Mouse (Mus musculus) hindbrain, embryonic 13.5 days (tissue): ENCODE measurements around the gene Taar4. TPM values are rescaled to one million over a fixed set of nuclear protein-coding genes. Genes with fewer than 3 reads are reported as not detected.

ENCODE experiments used
- polyA plus RNA-seq: library from polyadenylated mRNA; unstranded; fragments of >200 nt; fragmentation: Nextera tagmentation; extraction: Ambion mirVana; gene quantifications from 2 replicates; pipeline ENCODE4 v1.2.1, GENCODE M21; 2015

Gene Taar4
- polyA plus RNA-seq, 1 experiment from 2014 or later: not detected

Other genes with a start within 250 kb of the Taar4 start
- gene Rps12, start 173.2 kb upstream of the Taar4 start, polyA plus RNA-seq: 110 and 124 TPM in 2 replicates
- gene Slc18b1, start 163.5 kb upstream of the Taar4 start, polyA plus RNA-seq: 22.0 and 22.2 TPM in 2 replicates
- gene Vnn3, start 109.0 kb upstream of the Taar4 start, polyA plus RNA-seq: not detected in 2 replicates
- 0.09 and 0.21 TPM in 2 replicates for gene Vnn1, start 65.8 kb upstream of the Taar4 start, polyA plus RNA-seq
- not detected in 2 replicates for gene Taar1, start 40.1 kb upstream of the Taar4 start, polyA plus RNA-seq
- gene Taar2, start 21.9 kb upstream of the Taar4 start, polyA plus RNA-seq: not detected in 2 replicates
- not detected in 2 replicates for gene Taar3, start 10.9 kb upstream of the Taar4 start, polyA plus RNA-seq
- not detected in 2 replicates for gene Taar5, start 10.2 kb downstream of the Taar4 start, polyA plus RNA-seq
- gene Taar6, start 25.2 kb downstream of the Taar4 start, polyA plus RNA-seq: not detected in 2 replicates
- not detected in 2 replicates for gene Taar7a, start 33.0 kb downstream of the Taar4 start, polyA plus RNA-seq
- gene Taar7b, start 39.4 kb downstream of the Taar4 start, polyA plus RNA-seq: not detected in 2 replicates
- gene Taar7d, start 66.7 kb downstream of the Taar4 start, polyA plus RNA-seq: not detected in 2 replicates
- not detected in 2 replicates for gene Taar7e, start 77.1 kb downstream of the Taar4 start, polyA plus RNA-seq
- gene Taar7f, start 89.0 kb downstream of the Taar4 start, polyA plus RNA-seq: not detected in 2 replicates
- not detected in 2 replicates for gene Taar8a, start 116.0 kb downstream of the Taar4 start, polyA plus RNA-seq
- gene Taar8b, start 131.8 kb downstream of the Taar4 start, polyA plus RNA-seq: not detected in 2 replicates
- not detected in 2 replicates for gene Taar8c, start 141.4 kb downstream of the Taar4 start, polyA plus RNA-seq
- not detected in 2 replicates for gene Taar9, start 149.0 kb downstream of the Taar4 start, polyA plus RNA-seq
- 273 and 279 TPM in 2 replicates for gene Stx7, start 188.8 kb downstream of the Taar4 start, polyA plus RNA-seq